Mouse (Mus musculus) neural tube, embryonic 13.5 days (tissue): ENCODE measurements around the gene 1700022I11Rik. TPM values are rescaled to one million over a fixed set of nuclear protein-coding genes. Genes with fewer than 3 reads are reported as not detected.
A peak's percentile ranks its signal among the peaks of the same experiment; 100 is the strongest.

Experiments
- ATAC-seq: fragments of 200-750 bp; cut with Nextera tagmentation; 2 replicates; pipeline ENCODE4 v1.8.0; 2017; ENCODE audit warnings: low read depth, mild to moderate bottlenecking, moderate TSS enrichment, moderate library complexity
- H3K27ac ChIP-seq: fragments of 300-500 bp; sonication (generic); replicated peaks from 2 replicates; pipeline ENCODE4 v1.5.1; 2015; ENCODE audit warnings: moderate library complexity, mild to moderate bottlenecking, inconsistent platforms
- H3K27me3 ChIP-seq: fragments of 300-500 bp; sonication (generic); 2 replicates; pipeline ENCODE4 v1.6.1; 2015; ENCODE audit warnings: mild to moderate bottlenecking, inconsistent platforms
- H3K36me3 ChIP-seq: fragments of 300-500 bp; sonication (generic); 2 replicates; pipeline ENCODE4 v1.6.1; 2015; ENCODE audit warnings: mild to moderate bottlenecking, inconsistent platforms
- H3K4me1 ChIP-seq: fragments of 300-500 bp; sonication (generic); replicated peaks from 2 replicates; pipeline ENCODE4 v1.6.1; 2015; ENCODE audit warnings: inconsistent platforms
- H3K4me2 ChIP-seq: fragments of 300-500 bp; sonication (generic); 2 replicates; pipeline ENCODE4 v1.6.1; 2015; ENCODE audit warnings: inconsistent platforms, mild to moderate bottlenecking, moderate library complexity
- H3K4me3 ChIP-seq: fragments of 300-500 bp; sonication (generic); 2 replicates; pipeline ENCODE4 v1.5.1; 2015; ENCODE audit warnings: mild to moderate bottlenecking, inconsistent platforms
- H3K9ac ChIP-seq: fragments of 300-500 bp; sonication (generic); 2 replicates; pipeline ENCODE4 v1.6.1; 2015; ENCODE audit warnings: moderate library complexity, mild to moderate bottlenecking, inconsistent platforms
- H3K9me3 ChIP-seq: fragments of 300-500 bp; sonication (generic); 2 replicates; pipeline ENCODE4 v1.6.1; 2016; ENCODE audit warnings: inconsistent platforms
- WGBS: fragments of 180-500 bp; shearing (Covaris S2); methylation state at CpG from one replicate; pipeline ENCODE4 v1.1.7; 2015; 5-methylcytosine and 5-hydroxymethylcytosine counted together
- polyA plus RNA-seq: library from polyadenylated mRNA; unstranded; fragments of >200 nt; fragmentation: Nextera tagmentation; extraction: Ambion mirVana; gene quantifications from 2 replicates; pipeline ENCODE4 v1.2.1, GENCODE M21; 2015

1700022I11Rik gene
- polyA plus RNA-seq, 1 experiment from 2014 or later = 0.57 TPM

DNA sequence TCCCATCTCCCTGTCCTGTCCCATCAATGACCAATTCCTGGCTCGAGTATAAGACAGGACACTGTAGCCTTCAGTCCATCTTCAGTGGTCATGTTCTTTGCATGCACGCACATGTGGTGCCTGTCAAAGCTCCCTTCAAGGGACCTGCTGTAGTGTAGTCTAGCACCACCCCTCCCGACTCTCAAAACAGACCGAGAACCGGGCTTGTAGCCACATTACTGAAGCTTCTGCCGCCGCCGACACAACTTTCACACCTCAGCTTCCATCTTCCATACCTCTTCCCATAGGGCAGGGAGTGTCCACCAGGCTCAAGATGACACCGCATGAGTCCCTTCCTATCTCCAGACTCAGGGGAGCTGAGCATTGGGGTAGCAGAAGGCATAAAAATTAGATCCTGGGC, 25.2 kb upstream of the 1700022I11Rik start:
- H3K4me2 ChIP-seq = no peak overlapping the region
- ATAC-seq = no peak
- no peak overlapping the region for H3K9ac ChIP-seq
- H3K9me3 ChIP-seq = no peaks in the 10 kb centered on the region
- 0 out of 2 replicates have a peak, but pooled peaks cover 6% of the 10 kb centered on the region for H3K36me3 ChIP-seq
- H3K4me3 ChIP-seq = no peak overlapping the region
- H3K27ac ChIP-seq = no peak overlapping the region
- H3K4me1 ChIP-seq = peaks cover 50% of the 10 kb centered on the region
- WGBS = 89% methylated on average over 9 of the region's 9 CpGs
- H3K27me3 ChIP-seq = peaks cover 7% of the 10 kb centered on the region; the same call in 1 of the 2 replicates

DNA sequence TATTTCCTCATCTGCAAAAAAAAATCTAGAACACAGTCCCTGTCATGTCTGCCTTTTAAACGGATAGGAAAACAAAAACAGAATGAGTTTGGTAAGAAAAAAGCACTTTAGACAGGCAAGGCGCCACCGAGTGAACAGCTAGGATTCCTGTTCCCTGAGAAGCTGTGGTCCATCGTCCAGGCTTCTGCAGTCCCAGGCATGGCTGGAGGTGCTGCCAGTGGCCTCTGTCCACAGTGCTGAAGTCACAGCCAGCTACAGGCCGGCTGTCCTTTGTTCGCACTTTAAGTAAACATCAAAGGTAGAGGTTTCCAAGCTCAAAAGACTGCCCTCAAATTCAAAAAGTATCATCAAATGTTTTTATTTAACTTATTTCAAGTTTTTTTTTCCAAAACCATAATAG, 24.4 kb upstream of the 1700022I11Rik start:
- H3K4me3 ChIP-seq = no peak overlapping the region
- 0 out of 2 replicates have a peak, but pooled peaks cover 4% of the 10 kb centered on the region for H3K27me3 ChIP-seq
- no peak overlapping the region for H3K27ac ChIP-seq
- H3K9me3 ChIP-seq = no peaks in the 10 kb centered on the region
- ATAC-seq = no peak
- peaks cover 52% of the 10 kb centered on the region for H3K4me1 ChIP-seq
- 17% methylated on average over 6 of the region's 6 CpGs for WGBS
- H3K36me3 ChIP-seq = 0 out of 2 replicates have a peak, but pooled peaks cover 6% of the 10 kb centered on the region
- no peak overlapping the region for H3K9ac ChIP-seq
- no peak overlapping the region for H3K4me2 ChIP-seq

DNA sequence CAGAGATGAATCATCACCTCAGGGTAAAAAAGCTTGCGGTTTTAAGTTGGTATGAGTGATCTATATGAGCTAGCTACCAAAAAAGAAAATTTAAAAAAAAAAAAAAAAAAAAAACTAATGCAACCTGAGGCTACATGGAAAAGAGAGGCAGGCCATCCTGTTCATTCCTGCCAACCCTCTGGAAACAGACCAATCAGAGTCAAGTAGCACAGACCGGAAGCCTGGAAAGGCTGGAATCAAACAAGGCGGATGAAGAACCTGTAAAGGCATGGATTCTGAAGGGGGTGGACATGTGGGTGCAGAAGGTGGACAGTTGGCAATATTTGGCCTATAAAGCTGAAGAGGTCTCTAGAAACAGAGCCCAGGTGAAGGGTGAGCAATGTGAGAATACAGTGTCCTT, 24.0 kb upstream of the 1700022I11Rik start:
- Histone ChIP-seq H3K27me3 (0 out of 2 replicates have a peak, but pooled peaks cover 4% of the 10 kb centered on the region), H3K36me3 (0 out of 2 replicates have a peak, but pooled peaks cover 6% of the 10 kb centered on the region), H3K9ac (no peak overlapping the region), H3K4me2 (no peak overlapping the region), H3K9me3 (no peaks in the 10 kb centered on the region), H3K27ac (no peak overlapping the region), H3K4me3 (no peak overlapping the region), H3K4me1 (peaks cover 54% of the 10 kb centered on the region)
- no peak for ATAC-seq
- WGBS = 93% methylated on average over 3 of the region's 3 CpGs

DNA sequence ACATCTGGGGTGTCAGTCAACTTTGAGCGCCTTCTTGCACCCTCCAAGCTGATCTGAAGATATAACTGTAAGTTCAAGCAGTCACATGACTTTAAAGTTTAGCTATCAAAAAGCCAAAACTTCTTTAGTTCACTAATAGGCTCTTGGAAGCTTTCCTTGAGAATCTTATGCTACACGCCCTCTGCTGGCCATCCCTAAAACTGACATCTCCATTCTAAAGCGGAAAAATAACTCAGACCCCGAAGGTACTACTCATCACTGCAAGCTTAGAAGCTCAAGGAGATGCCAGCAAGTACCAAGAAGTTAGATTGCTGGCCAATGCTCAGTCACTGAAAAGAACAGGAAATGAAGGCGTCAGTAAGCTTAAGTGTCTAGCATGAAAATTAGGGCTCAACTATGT, 23.5 kb upstream of the 1700022I11Rik start:
- Histone ChIP-seq H3K4me2 (peak overlapping the region; percentile 36), H3K27ac (peak overlapping the region; percentile 88), H3K4me3 (no peak overlapping the region), H3K36me3 (0 out of 2 replicates have a peak, but pooled peaks cover 6% of the 10 kb centered on the region), H3K9me3 (no peaks in the 10 kb centered on the region), H3K27me3 (0 out of 2 replicates have a peak, but pooled peaks cover 4% of the 10 kb centered on the region), H3K4me1 (peaks cover 59% of the 10 kb centered on the region), H3K9ac (peak overlapping the region; percentile 48; the same call in 1 of the 2 replicates)
- ATAC-seq = no peak
- 10% methylated on average over 5 of the region's 5 CpGs for WGBS

DNA sequence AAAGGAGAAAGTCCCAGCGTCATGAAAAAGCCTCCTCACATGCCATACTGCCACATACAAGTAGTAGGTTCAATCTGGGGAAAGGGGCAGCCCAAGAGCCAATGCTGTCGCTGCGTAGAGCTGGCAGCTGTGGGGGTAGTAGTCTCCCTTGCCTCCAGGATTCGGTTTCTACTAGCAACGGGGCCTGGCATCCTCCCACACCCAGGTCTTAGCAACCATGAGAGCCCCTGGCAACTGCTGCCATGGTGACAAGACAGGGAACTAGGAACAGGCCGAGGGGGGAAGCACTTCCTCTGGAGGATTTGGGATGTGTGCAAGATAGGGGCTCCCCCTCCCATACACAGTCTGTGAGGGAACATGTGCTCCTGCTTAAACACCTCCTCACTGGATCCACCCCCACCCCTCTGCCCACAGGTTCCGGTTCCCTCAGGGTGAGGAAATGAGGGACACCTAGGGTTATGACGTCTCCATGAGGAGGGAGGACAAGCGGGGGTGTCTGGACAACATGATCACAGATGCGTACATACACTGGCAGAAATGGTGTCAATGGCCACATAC, 22.6 kb upstream of the 1700022I11Rik start:
- peaks cover 67% of the 10 kb centered on the region for H3K4me1 ChIP-seq
- no peak overlapping the region for H3K4me3 ChIP-seq
- peak overlapping the region; percentile 36 for H3K4me2 ChIP-seq
- H3K9me3 ChIP-seq = no peaks in the 10 kb centered on the region
- H3K9ac ChIP-seq = peak overlapping the region; percentile 48
- 0 out of 2 replicates have a peak, but pooled peaks cover under 1% of the 10 kb centered on the region for H3K27me3 ChIP-seq
- 0 out of 2 replicates have a peak, but pooled peaks cover 1% of the 10 kb centered on the region for H3K36me3 ChIP-seq
- peak; percentile 36 for ATAC-seq
- 27% methylated on average over 10 of the region's 10 CpGs for WGBS
- H3K27ac ChIP-seq = peak overlapping the region; percentile 88

- ATAC-seq = no peak
- Histone ChIP-seq H3K27me3 (no peaks in the 10 kb centered on the region), H3K4me3 (no peak overlapping the region), H3K4me2 (peak overlapping the region; percentile 93; the same call in 1 of the 2 replicates), H3K36me3 (0 out of 2 replicates have a peak, but pooled peaks cover 5% of the 10 kb centered on the region), H3K9me3 (no peaks in the 10 kb centered on the region), H3K9ac (peak overlapping the region; percentile 52), H3K27ac (peak overlapping the region; percentile 97), H3K4me1 (peaks cover 74% of the 10 kb centered on the region)
- 29% methylated on average over 13 of the region's 13 CpGs for WGBS
These were observed 20.9 kb upstream of the 1700022I11Rik start for GRCm38 (mm10) chr4:42948527-42948926.

DNA sequence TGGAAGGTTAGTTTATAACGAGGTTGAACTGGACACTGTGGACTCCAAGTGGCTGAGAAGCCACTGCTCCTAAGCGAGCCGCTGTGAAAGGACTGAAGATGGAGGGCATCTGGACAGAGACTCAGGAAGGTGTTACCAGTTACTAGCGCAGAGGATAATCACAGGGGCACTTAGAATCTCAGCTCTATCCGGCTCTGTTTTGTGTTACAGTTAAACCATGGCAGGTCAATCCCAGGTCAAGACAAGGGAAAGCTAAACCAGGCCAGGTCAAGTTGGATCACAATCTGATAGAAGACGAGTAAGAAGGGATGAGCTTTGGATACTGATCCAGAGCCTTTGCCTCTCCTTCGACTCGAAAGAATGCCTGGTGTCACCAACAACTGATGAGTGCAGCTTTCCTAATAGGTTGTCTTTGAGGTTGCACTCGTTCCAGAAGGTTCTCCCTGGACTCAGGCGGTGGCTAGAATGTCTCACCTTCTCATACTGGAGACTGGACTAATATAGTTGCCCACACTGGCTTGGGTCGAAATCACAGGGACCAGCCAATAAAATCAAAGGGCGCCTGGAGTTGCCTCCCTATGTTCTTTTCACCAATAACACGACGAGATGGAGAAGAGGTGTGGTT, 20.2 kb upstream of the 1700022I11Rik start:
- Histone ChIP-seq H3K36me3 (0 out of 2 replicates have a peak, but pooled peaks cover 7% of the 10 kb centered on the region), H3K4me3 (peak overlapping the region; percentile 76), H3K4me1 (peaks cover 77% of the 10 kb centered on the region), H3K9ac (peak overlapping the region; percentile 52), H3K4me2 (peak overlapping the region; percentile 93), H3K27me3 (no peaks in the 10 kb centered on the region), H3K9me3 (no peaks in the 10 kb centered on the region), H3K27ac (peak overlapping the region; percentile 97)
- 14% methylated on average over 14 of the region's 14 CpGs for WGBS
- no peak for ATAC-seq

- H3K4me1 ChIP-seq = peaks cover 82% of the 10 kb centered on the region
- H3K4me3 ChIP-seq = peak within 1 kb of the TSS; percentile 76
- peak; percentile 92 for ATAC-seq
- WGBS = under 1% methylated on average over 36 of the region's 39 CpGs
- H3K27me3 ChIP-seq = no peaks in the 10 kb centered on the region
- H3K4me2 ChIP-seq = peak within 1 kb of the TSS; percentile 93
- H3K36me3 ChIP-seq = peaks cover 10% of the 10 kb centered on the region; the same call in 1 of the 2 replicates
- peak within 1 kb of the TSS; percentile 98 for H3K9ac ChIP-seq
- H3K9me3 ChIP-seq = no peaks in the 10 kb centered on the region
- H3K27ac ChIP-seq = peak within 1 kb of the TSS; percentile 97
These were observed 19.7 kb upstream of the 1700022I11Rik start, which contains the start of gene Dnajb5 for GRCm38 (mm10) chr4:42949676-42950051. TSS of gene Dnajb5 (plus strand) at chr4:42949814.

GRCm38 (mm10) chr4:42950065-42950558, 19.3 kb upstream of the 1700022I11Rik start:
- H3K9me3 ChIP-seq = no peaks in the 10 kb centered on the region
- peak overlapping the region; percentile 97 for H3K27ac ChIP-seq
- peak; percentile 62 for ATAC-seq
- H3K4me2 ChIP-seq = peak overlapping the region; percentile 93
- peak overlapping the region; percentile 98 for H3K9ac ChIP-seq
- H3K4me3 ChIP-seq = peak overlapping the region; percentile 76
- 2% methylated on average over 24 of the region's 27 CpGs for WGBS
- H3K4me1 ChIP-seq = peaks cover 87% of the 10 kb centered on the region
- H3K27me3 ChIP-seq = no peaks in the 10 kb centered on the region
- H3K36me3 ChIP-seq = peaks cover 15% of the 10 kb centered on the region

GRCm38 (mm10) chr4:42951206-42952195, 17.9 kb upstream of the 1700022I11Rik start:
- peaks cover 26% of the 10 kb centered on the region for H3K36me3 ChIP-seq
- 47% methylated on average over 11 of the region's 11 CpGs for WGBS
- ATAC-seq = no peak
- H3K4me2 ChIP-seq = peak overlapping the region; percentile 93
- H3K9me3 ChIP-seq = no peaks in the 10 kb centered on the region
- no peaks in the 10 kb centered on the region for H3K27me3 ChIP-seq
- peaks cover 80% of the 10 kb centered on the region for H3K4me1 ChIP-seq
- peak overlapping the region; percentile 98 for H3K9ac ChIP-seq
- peak overlapping the region; percentile 76 for H3K4me3 ChIP-seq
- peak overlapping the region; percentile 97 for H3K27ac ChIP-seq

GRCm38 (mm10) chr4:42952563-42952962, 16.8 kb upstream of the 1700022I11Rik start:
- Histone ChIP-seq H3K9ac (peak overlapping the region; percentile 98), H3K36me3 (peaks cover 37% of the 10 kb centered on the region), H3K27ac (peak overlapping the region; percentile 97), H3K4me2 (peak overlapping the region; percentile 93), H3K4me1 (peaks cover 69% of the 10 kb centered on the region), H3K4me3 (peak overlapping the region; percentile 76), H3K27me3 (no peaks in the 10 kb centered on the region), H3K9me3 (no peaks in the 10 kb centered on the region)
- 81% methylated on average over 7 of the region's 7 CpGs for WGBS
- no peak for ATAC-seq
